Mouse (Mus musculus) brain, embryonic 14.5 days (tissue): ENCODE measurements around the gene Ciart.

Source experiments
- CTCF ChIP-seq: fragments of 200-500 bp; IDR thresholded peaks from 2 replicates; pipeline ENCODE4 v1.5.1; 2012; ENCODE audit warnings: inconsistent platforms, mild to moderate bottlenecking, moderate library complexity, borderline replicate concordance; ENCODE audit not compliant: insufficient read depth, insufficient read length; ENCODE audit errors: extremely low read depth
- POLR2A ChIP-seq: fragments of 200-500 bp; IDR thresholded peaks from 2 replicates; pipeline ENCODE4 v1.6.1; 2012; ENCODE audit warnings: mild to moderate bottlenecking, inconsistent platforms, borderline replicate concordance; ENCODE audit not compliant: poor library complexity, insufficient read depth, insufficient read length, severe bottlenecking; ENCODE audit errors: extremely low read depth

DNA sequence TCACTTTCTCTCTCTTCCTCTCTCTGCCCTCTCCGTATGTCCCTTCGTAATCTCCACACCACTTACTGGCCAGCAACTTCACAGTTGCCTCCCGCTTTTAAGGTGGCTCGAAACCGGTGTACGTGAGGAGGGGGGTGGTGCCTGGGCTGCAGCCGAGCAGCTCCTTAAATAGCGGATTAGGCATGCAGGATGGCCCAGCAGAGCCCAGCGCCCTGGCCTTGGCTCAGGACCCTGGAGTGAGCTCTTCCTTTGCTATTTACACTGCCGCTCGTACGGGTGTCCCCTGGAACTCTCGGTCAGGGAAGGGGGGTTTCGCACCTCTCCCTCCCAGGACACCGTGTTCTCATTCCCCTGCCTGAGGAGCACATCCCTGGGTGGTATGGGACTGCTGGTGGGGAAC is 22.5 kb upstream of the Ciart start, which contains the start of gene Car14:
- TF ChIP-seq POLR2A (no peak), CTCF (no peak)
